Mouse (Mus musculus): ENCODE measurements around the gene 6030452D12Rik. TPM values are rescaled to one million over a fixed set of nuclear protein-coding genes. Genes with fewer than 3 reads are reported as not detected.

The 6030452D12Rik gene
- polyA plus RNA-seq, 1 experiment from 2014 or later = not detected

- ATAC-seq (ENCODE audit: insufficient read depth, low FRiP score, low read depth) = no peak
- H3K9ac ChIP-seq = no peak overlapping the region
- no peaks in the 10 kb centered on the region for H3K9me3 ChIP-seq
- no peak overlapping the region for H3K27ac ChIP-seq
- 84% methylated on average over 2 of the region's 2 CpGs for WGBS
- no peaks in the 10 kb centered on the region for H3K27me3 ChIP-seq (replicated peaks)
- H3K4me2 ChIP-seq = no peak overlapping the region
- no peak overlapping the region for H3K4me3 ChIP-seq (replicated peaks)
- no peaks in the 10 kb centered on the region for H3K4me1 ChIP-seq
- H3K36me3 ChIP-seq = no peaks in the 10 kb centered on the region
Measured at GRCm38 (mm10) chr8:106545149-106545548, 44.8 kb downstream of the 6030452D12Rik start.

GRCm38 (mm10) chr8:106546746-106547145, 46.4 kb downstream of the 6030452D12Rik start:
- Histone ChIP-seq H3K4me2 (no peak overlapping the region), H3K27me3 (replicated peaks) (no peaks in the 10 kb centered on the region), H3K4me1 (no peaks in the 10 kb centered on the region), H3K9me3 (no peaks in the 10 kb centered on the region), H3K27ac (no peak overlapping the region), H3K36me3 (no peaks in the 10 kb centered on the region), H3K9ac (no peak overlapping the region), H3K4me3 (replicated peaks) (no peak overlapping the region)
- ATAC-seq (ENCODE audit: insufficient read depth, low FRiP score, low read depth) = no peak
- WGBS = 84% methylated on average over 7 of the region's 7 CpGs

GRCm38 (mm10) chr8:106548366-106548936, 48.1 kb downstream of the 6030452D12Rik start:
- no peak for ATAC-seq (ENCODE audit: insufficient read depth, low FRiP score, low read depth)
- 75% methylated on average over 10 of the region's 10 CpGs for WGBS
- no peak overlapping the region for H3K27ac ChIP-seq
- H3K27me3 ChIP-seq (replicated peaks) = no peaks in the 10 kb centered on the region
- 0 out of 2 replicates have a peak, but pooled peaks cover 4% of the 10 kb centered on the region for H3K36me3 ChIP-seq
- H3K4me3 ChIP-seq (replicated peaks) = no peak overlapping the region
- H3K4me1 ChIP-seq = no peaks in the 10 kb centered on the region
- no peaks in the 10 kb centered on the region for H3K9me3 ChIP-seq
- H3K9ac ChIP-seq = no peak overlapping the region
- no peak overlapping the region for H3K4me2 ChIP-seq

- no peaks in the 10 kb centered on the region for H3K4me1 ChIP-seq
- ATAC-seq (ENCODE audit: insufficient read depth, low FRiP score, low read depth) = no peak
- 84% methylated on average over 1 of the region's 1 CpGs for WGBS
- peaks cover 14% of the 10 kb centered on the region; the same call in 1 of the 2 replicates for H3K36me3 ChIP-seq
- H3K9ac ChIP-seq = no peak overlapping the region
- no peak overlapping the region for H3K4me2 ChIP-seq
- H3K27me3 ChIP-seq (replicated peaks) = no peaks in the 10 kb centered on the region
- H3K4me3 ChIP-seq (replicated peaks) = no peak overlapping the region
- no peaks in the 10 kb centered on the region for H3K9me3 ChIP-seq
- H3K27ac ChIP-seq = no peak overlapping the region
Measured at GRCm38 (mm10) chr8:106550906-106551305, 50.6 kb downstream of the 6030452D12Rik start.

GRCm38 (mm10) chr8:106554011-106554410, 53.7 kb downstream of the 6030452D12Rik start:
- H3K4me3 ChIP-seq (replicated peaks) = no peak overlapping the region
- peaks cover 2% of the 10 kb centered on the region; the same call in 1 of the 2 replicates for H3K4me1 ChIP-seq
- no peak for ATAC-seq (ENCODE audit: insufficient read depth, low FRiP score, low read depth)
- no peaks in the 10 kb centered on the region for H3K9me3 ChIP-seq
- no peaks in the 10 kb centered on the region for H3K27me3 ChIP-seq (replicated peaks)
- peaks cover 14% of the 10 kb centered on the region; the same call in 1 of the 2 replicates for H3K36me3 ChIP-seq
- no peak overlapping the region for H3K27ac ChIP-seq
- 95% methylated on average over 5 of the region's 5 CpGs for WGBS
- no peak overlapping the region for H3K9ac ChIP-seq
- no peak overlapping the region for H3K4me2 ChIP-seq

GRCm38 (mm10) chr8:106556068-106556645, 55.8 kb downstream of the 6030452D12Rik start:
- no peak overlapping the region for H3K9ac ChIP-seq
- H3K36me3 ChIP-seq = peaks cover 14% of the 10 kb centered on the region; the same call in 1 of the 2 replicates
- H3K4me3 ChIP-seq (replicated peaks) = no peak overlapping the region
- ATAC-seq (ENCODE audit: insufficient read depth, low FRiP score, low read depth) = no peak
- no peaks in the 10 kb centered on the region for H3K27me3 ChIP-seq (replicated peaks)
- H3K4me2 ChIP-seq = no peak overlapping the region
- no peaks in the 10 kb centered on the region for H3K9me3 ChIP-seq
- WGBS = 68% methylated on average over 6 of the region's 7 CpGs
- H3K4me1 ChIP-seq = peaks cover 2% of the 10 kb centered on the region; the same call in 1 of the 2 replicates
- no peak overlapping the region for H3K27ac ChIP-seq

Other genes with a start within 250 kb of the 6030452D12Rik start
- gene Smpd3, start 162.5 kb upstream of the 6030452D12Rik start, polyA plus RNA-seq (2015; fragmentation: Nextera tagmentation; extraction: Ambion mirVana) = 16.4 and 17.3 TPM in 2 replicates
- gene Zfp90, start 85.2 kb upstream of the 6030452D12Rik start, polyA plus RNA-seq (2015; fragmentation: Nextera tagmentation; extraction: Ambion mirVana) = 16.2 and 18.3 TPM in 2 replicates
- gene Cdh3, start 10.4 kb downstream of the 6030452D12Rik start, polyA plus RNA-seq (2015; fragmentation: Nextera tagmentation; extraction: Ambion mirVana) = 16.3 and 17.2 TPM in 2 replicates
- gene Gm10073, start 72.9 kb downstream of the 6030452D12Rik start, polyA plus RNA-seq (2015; fragmentation: Nextera tagmentation; extraction: Ambion mirVana) = 11.0 and 48.1 TPM in 2 replicates
- gene Cdh1, start 102.8 kb downstream of the 6030452D12Rik start, polyA plus RNA-seq (2015; fragmentation: Nextera tagmentation; extraction: Ambion mirVana) = 163 and 189 TPM in 2 replicates
- 7.8 and 9.5 TPM in 2 replicates for gene Tango6, start 182.5 kb downstream of the 6030452D12Rik start, polyA plus RNA-seq (2015; fragmentation: Nextera tagmentation; extraction: Ambion mirVana)

All from stomach, embryonic 15.5 days (tissue).